Mouse (Mus musculus): ENCODE measurements around the gene Cs. TPM values are rescaled to one million over a fixed set of nuclear protein-coding genes. Genes with fewer than 3 reads are reported as not detected.

Gene Cs
- total and polyA plus RNA-seq, 2 experiments from 2014 or later, result 625 to 796 TPM

GRCm38 (mm10) chr10:128343436-128343835, 5.9 kb downstream of the Cs start:
- no peak overlapping the region for H3K4me3 ChIP-seq (ENCODE audit: low read depth, low read length)
- TF ChIP-seq CTCF (IDR thresholded peaks at IDR 0.05; ENCODE audit: low read depth) (no peak), EP300 (IDR thresholded peaks at IDR 0.05; ENCODE audit: low read depth) (no peak)
- H3K4me2 ChIP-seq (ENCODE audit: low read depth, low read length), result no peak overlapping the region
- no peaks in the 10 kb centered on the region for H3K27me3 ChIP-seq (ENCODE audit: control insufficient read depth, insufficient read depth, low read length)
- DNase-seq (ENCODE audit: low spot score), result no peak
- no peak for ATAC-seq (ENCODE audit: insufficient read depth, low read depth)
- peaks cover 44% of the 10 kb centered on the region; the same call in 1 of the 2 replicates for H3K4me1 ChIP-seq (ENCODE audit: control insufficient read depth, insufficient read depth)
- H3K27ac ChIP-seq (ENCODE audit: low read depth), result no peak overlapping the region; the same call in 1 of the 2 replicates
- H3K9ac ChIP-seq (replicated peaks; ENCODE audit: low read depth, low read length), result no peak overlapping the region
- no peaks in the 10 kb centered on the region for H3K9me3 ChIP-seq (replicated peaks; ENCODE audit: control insufficient read depth, low read length)
- no peaks in the 10 kb centered on the region for H3K36me3 ChIP-seq (replicated peaks; ENCODE audit: control insufficient read depth, insufficient read depth, low read length)
- 84% methylated on average over 1 of the region's 1 CpGs for WGBS

- Histone ChIP-seq H3K27ac (ENCODE audit: low read depth) (peak overlapping the region; percentile 78), H3K4me1 (ENCODE audit: control insufficient read depth, insufficient read depth) (peaks cover 34% of the 10 kb centered on the region; the same call in 1 of the 2 replicates), H3K4me3 (ENCODE audit: low read depth, low read length) (peak overlapping the region; percentile 34), H3K4me2 (ENCODE audit: low read depth, low read length) (peak overlapping the region; percentile 56), H3K9me3 (replicated peaks; ENCODE audit: control insufficient read depth, low read length) (no peaks in the 10 kb centered on the region), H3K27me3 (ENCODE audit: control insufficient read depth, insufficient read depth, low read length) (no peaks in the 10 kb centered on the region), H3K9ac (replicated peaks; ENCODE audit: low read depth, low read length) (peak overlapping the region; percentile 35), H3K36me3 (replicated peaks; ENCODE audit: control insufficient read depth, insufficient read depth, low read length) (peaks cover 5% of the 10 kb centered on the region; the same call in 1 of the 2 replicates)
- DNase-seq (ENCODE audit: low spot score) (peak; percentile 93), ATAC-seq (ENCODE audit: insufficient read depth, low read depth) (peak; percentile 89)
- TF ChIP-seq CTCF (IDR thresholded peaks at IDR 0.05; ENCODE audit: low read depth) (no peak), EP300 (IDR thresholded peaks at IDR 0.05; ENCODE audit: low read depth) (peak; percentile 77; the same call in 1 of the 2 replicates)
- WGBS, result 6% methylated on average over 7 of the region's 7 CpGs
Measured at GRCm38 (mm10) chr10:128344568-128345275, 7.2 kb downstream of the Cs start.

- no peak for ATAC-seq (ENCODE audit: insufficient read depth, low read depth)
- WGBS, result 81% methylated on average over 8 of the region's 8 CpGs
- H3K9me3 ChIP-seq (replicated peaks; ENCODE audit: control insufficient read depth, low read length), result no peaks in the 10 kb centered on the region
- H3K4me3 ChIP-seq (ENCODE audit: low read depth, low read length), result no peak overlapping the region
- H3K9ac ChIP-seq (replicated peaks; ENCODE audit: low read depth, low read length), result no peak overlapping the region
- DNase-seq (ENCODE audit: low spot score), result no peak
- H3K4me1 ChIP-seq (ENCODE audit: control insufficient read depth, insufficient read depth), result peaks cover 21% of the 10 kb centered on the region; the same call in 1 of the 2 replicates
- H3K4me2 ChIP-seq (ENCODE audit: low read depth, low read length), result no peak overlapping the region
- TF ChIP-seq EP300 (IDR thresholded peaks at IDR 0.05; ENCODE audit: low read depth) (no peak), CTCF (IDR thresholded peaks at IDR 0.05; ENCODE audit: low read depth) (no peak)
- peaks cover 33% of the 10 kb centered on the region for H3K36me3 ChIP-seq (replicated peaks; ENCODE audit: control insufficient read depth, insufficient read depth, low read length)
- H3K27ac ChIP-seq (ENCODE audit: low read depth), result no peak overlapping the region
- H3K27me3 ChIP-seq (ENCODE audit: control insufficient read depth, insufficient read depth, low read length), result no peaks in the 10 kb centered on the region
Measured at GRCm38 (mm10) chr10:128347541-128347940, 10.0 kb downstream of the Cs start.

GRCm38 (mm10) chr10:128358796-128359195, 21.3 kb downstream of the Cs start:
- H3K4me1 ChIP-seq (ENCODE audit: control insufficient read depth, insufficient read depth), result no peaks in the 10 kb centered on the region
- TF ChIP-seq EP300 (IDR thresholded peaks at IDR 0.05; ENCODE audit: low read depth), result no peak
- peak; percentile 59 for TF ChIP-seq CTCF (IDR thresholded peaks at IDR 0.05; ENCODE audit: low read depth)
- H3K9me3 ChIP-seq (replicated peaks; ENCODE audit: control insufficient read depth, low read length), result no peaks in the 10 kb centered on the region
- H3K27me3 ChIP-seq (ENCODE audit: control insufficient read depth, insufficient read depth, low read length), result no peaks in the 10 kb centered on the region
- no peak overlapping the region for H3K9ac ChIP-seq (replicated peaks; ENCODE audit: low read depth, low read length)
- peak; percentile 37; the same call in 1 of the 2 replicates for ATAC-seq (ENCODE audit: insufficient read depth, low read depth)
- peaks cover 86% of the 10 kb centered on the region for H3K36me3 ChIP-seq (replicated peaks; ENCODE audit: control insufficient read depth, insufficient read depth, low read length)
- H3K27ac ChIP-seq (ENCODE audit: low read depth), result no peak overlapping the region
- no peak overlapping the region for H3K4me3 ChIP-seq (ENCODE audit: low read depth, low read length)
- DNase-seq (ENCODE audit: low spot score), result peak; percentile 57
- 44% methylated on average over 2 of the region's 2 CpGs for WGBS
- no peak overlapping the region for H3K4me2 ChIP-seq (ENCODE audit: low read depth, low read length)

GRCm38 (mm10) chr10:128359226-128359625, 21.7 kb downstream of the Cs start:
- Histone ChIP-seq H3K4me3 (ENCODE audit: low read depth, low read length) (no peak overlapping the region), H3K9me3 (replicated peaks; ENCODE audit: control insufficient read depth, low read length) (no peaks in the 10 kb centered on the region), H3K27ac (ENCODE audit: low read depth) (no peak overlapping the region), H3K9ac (replicated peaks; ENCODE audit: low read depth, low read length) (no peak overlapping the region), H3K36me3 (replicated peaks; ENCODE audit: control insufficient read depth, insufficient read depth, low read length) (peaks cover 82% of the 10 kb centered on the region), H3K27me3 (ENCODE audit: control insufficient read depth, insufficient read depth, low read length) (no peaks in the 10 kb centered on the region), H3K4me2 (ENCODE audit: low read depth, low read length) (no peak overlapping the region), H3K4me1 (ENCODE audit: control insufficient read depth, insufficient read depth) (no peaks in the 10 kb centered on the region)
- no peak for DNase-seq (ENCODE audit: low spot score)
- 47% methylated on average over 6 of the region's 6 CpGs for WGBS
- no peak for ATAC-seq (ENCODE audit: insufficient read depth, low read depth)
- TF ChIP-seq EP300 (IDR thresholded peaks at IDR 0.05; ENCODE audit: low read depth) (no peak), CTCF (IDR thresholded peaks at IDR 0.05; ENCODE audit: low read depth) (no peak)
